Mouse (Mus musculus): ENCODE measurements at regions not wholly inside any gene's neighbourhood (a gene's known extent, or its start where the extent isn't known, plus 50 kb on each side); places are given as distances from the start of the nearest gene placed in this dataset.

- Histone ChIP-seq H3K27me3 (ENCODE audit: control insufficient read depth, insufficient read depth, low read length) (no peaks in the 10 kb centered on the region), H3K4me3 (ENCODE audit: low read depth, low read length) (no peak overlapping the region), H3K4me1 (ENCODE audit: control insufficient read depth, insufficient read depth, low read length) (no peaks in the 10 kb centered on the region), H3K4me2 (ENCODE audit: low read depth, low read length) (no peak overlapping the region), H3K27ac (replicated peaks; ENCODE audit: low read depth, low read length) (no peak overlapping the region), H3K9ac (replicated peaks; ENCODE audit: low read length) (no peak overlapping the region), H3K9me3 (replicated peaks; ENCODE audit: control insufficient read depth, low read length) (no peaks in the 10 kb centered on the region), H3K36me3 (replicated peaks; ENCODE audit: control insufficient read depth, insufficient read depth, low read depth, low read length) (no peaks in the 10 kb centered on the region)
- ATAC-seq (replicated peaks; ENCODE audit: insufficient number of reproducible peaks, low FRiP score, low TSS enrichment, low read depth) (no peak), DNase-seq (ENCODE audit: low spot score) (no peak)
- 74% methylated on average over 4 of the region's 4 CpGs for WGBS
These were observed 535.2 kb upstream of the Auts2 start for GRCm38 (mm10) chr5:133078390-133078789.

GRCm38 (mm10) chr5:133073317-133073716 lies 530.2 kb upstream of the Auts2 start:
- Histone ChIP-seq H3K36me3 (replicated peaks; ENCODE audit: control insufficient read depth, insufficient read depth, low read depth, low read length) (no peaks in the 10 kb centered on the region), H3K27ac (replicated peaks; ENCODE audit: low read depth, low read length) (no peak overlapping the region), H3K4me2 (ENCODE audit: low read depth, low read length) (no peak overlapping the region), H3K4me3 (ENCODE audit: low read depth, low read length) (no peak overlapping the region), H3K9me3 (replicated peaks; ENCODE audit: control insufficient read depth, low read length) (no peaks in the 10 kb centered on the region), H3K9ac (replicated peaks; ENCODE audit: low read length) (no peak overlapping the region), H3K27me3 (ENCODE audit: control insufficient read depth, insufficient read depth, low read length) (no peaks in the 10 kb centered on the region), H3K4me1 (ENCODE audit: control insufficient read depth, insufficient read depth, low read length) (no peaks in the 10 kb centered on the region)
- WGBS, result 39% methylated on average over 2 of the region's 2 CpGs
- no peak for ATAC-seq (replicated peaks; ENCODE audit: insufficient number of reproducible peaks, low FRiP score, low TSS enrichment, low read depth)
- no peak for DNase-seq (ENCODE audit: low spot score)

- ATAC-seq (replicated peaks; ENCODE audit: insufficient number of reproducible peaks, low FRiP score, low TSS enrichment, low read depth) (no peak), DNase-seq (ENCODE audit: low spot score) (no peak)
- Histone ChIP-seq H3K4me3 (ENCODE audit: low read depth, low read length) (no peak overlapping the region), H3K4me1 (ENCODE audit: control insufficient read depth, insufficient read depth, low read length) (no peaks in the 10 kb centered on the region), H3K27me3 (ENCODE audit: control insufficient read depth, insufficient read depth, low read length) (no peaks in the 10 kb centered on the region), H3K36me3 (replicated peaks; ENCODE audit: control insufficient read depth, insufficient read depth, low read depth, low read length) (no peaks in the 10 kb centered on the region), H3K27ac (replicated peaks; ENCODE audit: low read depth, low read length) (no peak overlapping the region), H3K9ac (replicated peaks; ENCODE audit: low read length) (no peak overlapping the region), H3K4me2 (ENCODE audit: low read depth, low read length) (no peak overlapping the region), H3K9me3 (replicated peaks; ENCODE audit: control insufficient read depth, low read length) (no peaks in the 10 kb centered on the region)
These were observed 527.0 kb upstream of the Auts2 start for GRCm38 (mm10) chr5:133070141-133070540.

- WGBS, result 72% methylated on average over 3 of the region's 3 CpGs
- H3K27me3 ChIP-seq (ENCODE audit: control insufficient read depth, insufficient read depth, low read length), result no peaks in the 10 kb centered on the region
- H3K4me2 ChIP-seq (ENCODE audit: low read depth, low read length), result no peak overlapping the region
- H3K4me3 ChIP-seq (ENCODE audit: low read depth, low read length), result no peak overlapping the region
- H3K9ac ChIP-seq (replicated peaks; ENCODE audit: low read length), result no peak overlapping the region
- no peaks in the 10 kb centered on the region for H3K9me3 ChIP-seq (replicated peaks; ENCODE audit: control insufficient read depth, low read length)
- no peak overlapping the region for H3K27ac ChIP-seq (replicated peaks; ENCODE audit: low read depth, low read length)
- no peaks in the 10 kb centered on the region for H3K4me1 ChIP-seq (ENCODE audit: control insufficient read depth, insufficient read depth, low read length)
- ATAC-seq (replicated peaks; ENCODE audit: insufficient number of reproducible peaks, low FRiP score, low TSS enrichment, low read depth) (no peak), DNase-seq (ENCODE audit: low spot score) (no peak)
- H3K36me3 ChIP-seq (replicated peaks; ENCODE audit: control insufficient read depth, insufficient read depth, low read depth, low read length), result no peaks in the 10 kb centered on the region
These were observed 519.3 kb upstream of the Auts2 start for GRCm38 (mm10) chr5:133062481-133062880.

- ATAC-seq (replicated peaks; ENCODE audit: insufficient number of reproducible peaks, low FRiP score, low TSS enrichment, low read depth) (no peak), DNase-seq (ENCODE audit: low spot score) (no peak)
- no peak overlapping the region for H3K27ac ChIP-seq (replicated peaks; ENCODE audit: low read depth, low read length)
- no peak overlapping the region for H3K9ac ChIP-seq (replicated peaks; ENCODE audit: low read length)
- no peaks in the 10 kb centered on the region for H3K9me3 ChIP-seq (replicated peaks; ENCODE audit: control insufficient read depth, low read length)
- H3K4me2 ChIP-seq (ENCODE audit: low read depth, low read length), result no peak overlapping the region
- H3K36me3 ChIP-seq (replicated peaks; ENCODE audit: control insufficient read depth, insufficient read depth, low read depth, low read length), result no peaks in the 10 kb centered on the region
- no peak overlapping the region for H3K4me3 ChIP-seq (ENCODE audit: low read depth, low read length)
- no peaks in the 10 kb centered on the region for H3K27me3 ChIP-seq (ENCODE audit: control insufficient read depth, insufficient read depth, low read length)
- 92% methylated on average over 4 of the region's 4 CpGs for WGBS
- H3K4me1 ChIP-seq (ENCODE audit: control insufficient read depth, insufficient read depth, low read length), result no peaks in the 10 kb centered on the region
These were observed 504.3 kb upstream of the Auts2 start for GRCm38 (mm10) chr5:133047456-133047855.

GRCm38 (mm10) chr5:133045637-133046036 lies 502.5 kb upstream of the Auts2 start:
- Histone ChIP-seq H3K27me3 (ENCODE audit: control insufficient read depth, insufficient read depth, low read length) (no peaks in the 10 kb centered on the region), H3K9me3 (replicated peaks; ENCODE audit: control insufficient read depth, low read length) (no peaks in the 10 kb centered on the region), H3K27ac (replicated peaks; ENCODE audit: low read depth, low read length) (no peak overlapping the region), H3K9ac (replicated peaks; ENCODE audit: low read length) (no peak overlapping the region), H3K36me3 (replicated peaks; ENCODE audit: control insufficient read depth, insufficient read depth, low read depth, low read length) (no peaks in the 10 kb centered on the region), H3K4me3 (ENCODE audit: low read depth, low read length) (no peak overlapping the region), H3K4me2 (ENCODE audit: low read depth, low read length) (no peak overlapping the region), H3K4me1 (ENCODE audit: control insufficient read depth, insufficient read depth, low read length) (no peaks in the 10 kb centered on the region)
- ATAC-seq (replicated peaks; ENCODE audit: insufficient number of reproducible peaks, low FRiP score, low TSS enrichment, low read depth) (no peak), DNase-seq (ENCODE audit: low spot score) (no peak)
- WGBS, result 86% methylated on average over 9 of the region's 9 CpGs

GRCm38 (mm10) chr5:133027590-133027989 lies 484.4 kb upstream of the Auts2 start:
- WGBS, result 89% methylated on average over 4 of the region's 4 CpGs
- H3K4me3 ChIP-seq (ENCODE audit: low read depth, low read length), result no peak overlapping the region
- no peaks in the 10 kb centered on the region for H3K27me3 ChIP-seq (ENCODE audit: control insufficient read depth, insufficient read depth, low read length)
- no peaks in the 10 kb centered on the region for H3K4me1 ChIP-seq (ENCODE audit: control insufficient read depth, insufficient read depth, low read length)
- H3K9me3 ChIP-seq (replicated peaks; ENCODE audit: control insufficient read depth, low read length), result no peaks in the 10 kb centered on the region
- H3K27ac ChIP-seq (replicated peaks; ENCODE audit: low read depth, low read length), result no peak overlapping the region
- no peak overlapping the region for H3K9ac ChIP-seq (replicated peaks; ENCODE audit: low read length)
- no peaks in the 10 kb centered on the region for H3K36me3 ChIP-seq (replicated peaks; ENCODE audit: control insufficient read depth, insufficient read depth, low read depth, low read length)
- ATAC-seq (replicated peaks; ENCODE audit: insufficient number of reproducible peaks, low FRiP score, low TSS enrichment, low read depth) (no peak), DNase-seq (ENCODE audit: low spot score) (no peak)
- H3K4me2 ChIP-seq (ENCODE audit: low read depth, low read length), result no peak overlapping the region

- DNase-seq (ENCODE audit: low spot score), result no peak
- Histone ChIP-seq H3K4me2 (ENCODE audit: low read depth, low read length) (no peak overlapping the region), H3K27me3 (ENCODE audit: control insufficient read depth, insufficient read depth, low read length) (no peaks in the 10 kb centered on the region), H3K36me3 (replicated peaks; ENCODE audit: control insufficient read depth, insufficient read depth, low read depth, low read length) (no peaks in the 10 kb centered on the region), H3K27ac (replicated peaks; ENCODE audit: low read depth, low read length) (no peak overlapping the region), H3K4me3 (ENCODE audit: low read depth, low read length) (no peak overlapping the region), H3K9me3 (replicated peaks; ENCODE audit: control insufficient read depth, low read length) (no peaks in the 10 kb centered on the region), H3K4me1 (ENCODE audit: control insufficient read depth, insufficient read depth, low read length) (no peaks in the 10 kb centered on the region), H3K9ac (replicated peaks; ENCODE audit: low read length) (no peak overlapping the region)
- no peak for ATAC-seq (replicated peaks; ENCODE audit: insufficient number of reproducible peaks, low FRiP score, low TSS enrichment, low read depth)
- 86% methylated on average over 4 of the region's 4 CpGs for WGBS
These were observed 482.0 kb upstream of the Auts2 start for GRCm38 (mm10) chr5:133025121-133025520.

GRCm38 (mm10) chr5:133020821-133021220 lies 477.7 kb upstream of the Auts2 start:
- no peak overlapping the region for H3K27ac ChIP-seq (replicated peaks; ENCODE audit: low read depth, low read length)
- no peaks in the 10 kb centered on the region for H3K4me1 ChIP-seq (ENCODE audit: control insufficient read depth, insufficient read depth, low read length)
- H3K4me2 ChIP-seq (ENCODE audit: low read depth, low read length), result no peak overlapping the region
- DNase-seq (ENCODE audit: low spot score), result no peak
- no peaks in the 10 kb centered on the region for H3K36me3 ChIP-seq (replicated peaks; ENCODE audit: control insufficient read depth, insufficient read depth, low read depth, low read length)
- no peak overlapping the region for H3K9ac ChIP-seq (replicated peaks; ENCODE audit: low read length)
- H3K27me3 ChIP-seq (ENCODE audit: control insufficient read depth, insufficient read depth, low read length), result no peaks in the 10 kb centered on the region
- no peak overlapping the region for H3K4me3 ChIP-seq (ENCODE audit: low read depth, low read length)
- ATAC-seq (replicated peaks; ENCODE audit: insufficient number of reproducible peaks, low FRiP score, low TSS enrichment, low read depth), result no peak
- no peaks in the 10 kb centered on the region for H3K9me3 ChIP-seq (replicated peaks; ENCODE audit: control insufficient read depth, low read length)
